Mouse (Mus musculus) erythroblast, embryonic 14.5 days (primary cell): Measurements from ENCODE around the gene Arl15. TPM values are rescaled to one million over a fixed set of nuclear protein-coding genes. Genes with fewer than 3 reads are reported as not detected.

ENCODE experiments used
- H3K27me3 ChIP-seq: 2 replicates; pipeline ENCODE4 v1.6.1; 2012; ENCODE audit warnings: inconsistent platforms; ENCODE audit not compliant: control insufficient read depth
- H3K36me3 ChIP-seq: 2 replicates; pipeline ENCODE4 v1.6.1; 2012; ENCODE audit warnings: mild to moderate bottlenecking, inconsistent platforms; ENCODE audit not compliant: control insufficient read depth
- H3K4me1 ChIP-seq: 2 replicates; pipeline ENCODE4 v1.6.1; 2012; ENCODE audit warnings: inconsistent platforms; ENCODE audit not compliant: control insufficient read depth
- H3K4me3 ChIP-seq: replicated peaks from 2 replicates; pipeline ENCODE3; 2012; ENCODE audit warnings: moderate library complexity, mild to moderate bottlenecking, inconsistent platforms
- H3K9me3 ChIP-seq: 2 replicates; pipeline ENCODE4 v1.6.1; 2012; ENCODE audit warnings: low read length, inconsistent platforms, mixed read lengths; ENCODE audit not compliant: control insufficient read depth
- GATA1 ChIP-seq: IDR thresholded peaks from 2 replicates; pipeline ENCODE4 v1.6.1; 2012; ENCODE audit warnings: low read length, inconsistent platforms, mixed read lengths
- TAL1 ChIP-seq: IDR thresholded peaks from 3 replicates; pipeline ENCODE4 v1.6.1; 2012; ENCODE audit warnings: low read length, inconsistent platforms, mixed read lengths
- polyA plus RNA-seq: library from polyadenylated mRNA; stranded (reverse); fragments of >175 nt; gene quantifications from 2 replicates; pipeline ENCODE4 v1.2.3, GENCODE M21; 2012

Gene Arl15
- polyA plus RNA-seq, 1 experiment = not detected

DNA sequence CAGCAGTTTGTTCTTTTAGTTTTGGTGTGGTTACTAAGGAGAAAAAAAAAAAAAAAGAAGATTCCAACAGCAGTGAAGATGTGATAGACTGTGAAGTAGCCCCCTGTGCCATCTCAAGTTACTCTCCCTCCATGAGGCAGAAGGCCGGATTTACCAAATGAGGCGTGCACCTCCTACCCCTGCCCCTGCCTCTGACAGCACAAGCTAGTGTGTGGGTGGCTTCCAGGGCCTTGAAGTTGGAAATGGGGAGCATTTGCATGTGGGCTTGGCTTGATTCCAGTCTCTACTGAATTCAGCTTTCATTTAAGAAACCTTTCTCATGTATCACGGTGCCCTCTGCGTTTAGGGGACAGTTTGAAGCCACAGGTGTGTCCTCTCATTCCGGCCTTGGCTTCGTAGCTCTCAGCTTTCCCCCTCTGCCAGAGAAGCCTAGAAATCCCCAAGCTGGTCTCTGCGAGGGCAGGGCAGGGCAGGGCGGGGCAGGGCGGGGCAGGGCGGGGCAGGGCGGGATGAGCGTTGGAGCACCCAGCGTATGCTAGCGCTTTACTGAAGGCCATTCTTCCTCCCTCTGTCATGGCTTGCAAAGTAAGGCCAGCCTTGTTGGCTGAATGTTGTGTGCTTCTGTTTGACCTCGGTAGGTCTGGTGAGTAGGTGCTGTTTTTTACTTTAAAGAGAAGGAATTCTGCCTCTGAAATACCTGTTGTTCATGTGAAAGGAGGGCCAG is 21.6 kb downstream of the Arl15 start:
- peaks cover 61% of the 10 kb centered on the region for H3K4me1 ChIP-seq
- no peaks in the 10 kb centered on the region for H3K9me3 ChIP-seq
- H3K27me3 ChIP-seq = no peaks in the 10 kb centered on the region
- H3K4me3 ChIP-seq = peak overlapping the region; percentile 42
- H3K36me3 ChIP-seq = peaks cover 9% of the 10 kb centered on the region
- TF ChIP-seq GATA1 = no peak
- no peak for TF ChIP-seq TAL1

DNA sequence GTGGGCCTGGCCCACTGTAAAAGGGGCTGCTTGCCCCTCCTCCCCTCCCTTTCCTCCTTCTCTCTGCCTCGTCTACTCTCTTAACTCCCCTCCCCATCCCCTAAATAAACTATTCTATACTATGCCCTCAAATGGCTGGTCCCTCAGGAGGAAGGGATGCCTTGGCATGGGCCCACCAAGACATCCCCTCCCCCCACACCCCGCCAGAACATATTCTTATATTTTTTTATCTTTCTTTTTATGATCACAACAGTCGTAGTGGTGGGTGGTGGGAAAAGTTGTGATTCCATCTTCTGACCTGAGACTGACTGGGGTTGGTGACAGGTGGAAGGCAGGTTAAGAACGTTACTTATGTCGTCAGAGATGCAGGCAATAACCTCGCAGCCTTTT is 22.1 kb downstream of the Arl15 start:
- no peaks in the 10 kb centered on the region for H3K27me3 ChIP-seq
- peak overlapping the region; percentile 42 for H3K4me3 ChIP-seq
- H3K36me3 ChIP-seq = peaks cover 9% of the 10 kb centered on the region
- H3K4me1 ChIP-seq = peaks cover 60% of the 10 kb centered on the region
- TF ChIP-seq GATA1 (no peak), TAL1 (no peak)
- H3K9me3 ChIP-seq = no peaks in the 10 kb centered on the region

DNA sequence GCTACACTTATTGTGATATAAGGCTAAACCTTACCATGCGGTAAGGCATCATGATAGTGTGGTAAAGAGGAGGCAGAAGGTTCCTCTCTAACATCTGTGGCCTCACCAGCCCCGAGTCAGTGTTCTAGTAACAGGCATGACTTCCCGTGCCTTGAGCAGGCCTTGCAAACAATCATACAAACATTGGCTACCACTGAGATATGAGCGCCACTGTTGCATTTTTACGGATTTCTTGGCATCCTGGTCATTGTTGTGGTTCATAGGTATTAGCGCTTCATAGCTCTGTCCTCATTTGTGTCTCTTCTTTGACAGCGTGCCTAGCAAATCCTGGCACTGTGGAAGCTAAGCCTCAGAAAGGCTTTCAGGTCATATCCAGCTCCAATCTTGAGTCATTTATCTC is 24.7 kb downstream of the Arl15 start:
- peaks cover 12% of the 10 kb centered on the region for H3K36me3 ChIP-seq
- peaks cover 48% of the 10 kb centered on the region for H3K4me1 ChIP-seq
- H3K27me3 ChIP-seq = no peaks in the 10 kb centered on the region
- H3K4me3 ChIP-seq = no peak overlapping the region
- TF ChIP-seq GATA1 (no peak), TAL1 (no peak)
- H3K9me3 ChIP-seq = no peaks in the 10 kb centered on the region

DNA sequence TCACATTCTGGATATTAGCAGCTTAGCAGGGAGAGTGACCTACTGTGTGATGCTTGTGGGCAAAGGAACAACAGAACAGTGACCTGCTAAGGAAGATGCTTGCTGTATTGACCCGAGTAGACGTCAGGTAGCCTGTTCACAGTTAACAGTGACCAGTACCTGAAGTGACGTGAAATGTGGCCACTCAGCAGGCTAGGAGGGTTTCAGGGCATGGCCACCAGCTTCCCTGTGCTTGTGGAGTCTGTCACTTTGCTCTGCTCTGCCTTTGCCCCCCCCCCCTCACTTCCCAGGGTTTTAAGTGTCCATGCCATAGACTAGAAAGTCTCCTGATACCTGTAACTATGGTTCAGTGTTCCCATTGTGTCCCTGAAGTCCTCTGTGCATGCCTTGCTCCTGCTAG is 25.9 kb downstream of the Arl15 start:
- TF ChIP-seq TAL1 (no peak), GATA1 (no peak)
- Histone ChIP-seq H3K4me3 (no peak overlapping the region), H3K9me3 (no peaks in the 10 kb centered on the region), H3K4me1 (peaks cover 37% of the 10 kb centered on the region), H3K27me3 (no peaks in the 10 kb centered on the region), H3K36me3 (peaks cover 11% of the 10 kb centered on the region)

DNA sequence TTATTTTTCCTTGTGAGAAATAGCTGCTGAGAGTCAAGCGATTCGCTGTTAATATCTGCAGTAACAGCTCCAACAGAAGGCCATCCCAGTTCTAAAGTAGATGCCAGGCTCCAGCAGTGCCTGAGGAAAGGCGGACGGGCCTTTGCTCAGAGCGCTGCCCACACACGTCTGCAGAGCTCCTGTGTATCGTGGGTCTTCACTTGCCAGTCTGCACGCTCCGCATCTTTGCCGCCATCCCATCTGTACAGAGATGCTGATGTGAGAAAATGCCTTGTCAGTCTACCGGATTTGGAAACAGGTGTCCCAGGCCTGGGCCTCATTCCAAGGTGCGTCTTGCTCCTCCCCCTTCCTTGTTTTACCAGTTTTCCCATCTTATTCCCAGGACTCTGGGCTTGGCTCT is 27.6 kb downstream of the Arl15 start:
- peaks cover 20% of the 10 kb centered on the region for H3K4me1 ChIP-seq
- no peaks in the 10 kb centered on the region for H3K9me3 ChIP-seq

DNA sequence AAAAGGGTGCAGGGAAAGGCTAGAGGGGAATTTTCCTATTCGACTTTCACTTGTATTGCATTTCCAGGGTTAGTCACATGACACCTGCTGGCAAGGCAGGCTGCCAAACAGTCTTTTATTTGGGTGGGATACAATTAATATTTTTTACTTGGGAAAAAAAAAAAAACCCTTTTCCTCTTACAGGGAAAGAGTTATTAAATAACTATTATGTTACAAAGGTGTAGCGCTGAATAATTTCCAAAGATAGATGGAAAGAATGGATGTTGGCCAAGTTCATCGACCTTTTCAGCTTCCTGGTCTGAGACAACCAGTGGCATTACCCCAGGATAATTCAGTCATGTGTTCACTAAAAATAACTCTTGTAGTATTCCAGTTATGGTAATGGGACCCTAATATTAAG is 29.7 kb downstream of the Arl15 start:
- Histone ChIP-seq H3K9me3 (no peaks in the 10 kb centered on the region), H3K36me3 (peaks cover 8% of the 10 kb centered on the region), H3K27me3 (no peaks in the 10 kb centered on the region), H3K4me3 (no peak overlapping the region), H3K4me1 (peaks cover 17% of the 10 kb centered on the region)
- TF ChIP-seq TAL1 (no peak), GATA1 (no peak)

More for the DNA sequence above, 27.6 kb downstream of the Arl15 start:
- Histone ChIP-seq H3K36me3 (peaks cover 12% of the 10 kb centered on the region), H3K4me3 (no peak overlapping the region), H3K27me3 (no peaks in the 10 kb centered on the region)
- TF ChIP-seq GATA1 (no peak), TAL1 (no peak)

DNA sequence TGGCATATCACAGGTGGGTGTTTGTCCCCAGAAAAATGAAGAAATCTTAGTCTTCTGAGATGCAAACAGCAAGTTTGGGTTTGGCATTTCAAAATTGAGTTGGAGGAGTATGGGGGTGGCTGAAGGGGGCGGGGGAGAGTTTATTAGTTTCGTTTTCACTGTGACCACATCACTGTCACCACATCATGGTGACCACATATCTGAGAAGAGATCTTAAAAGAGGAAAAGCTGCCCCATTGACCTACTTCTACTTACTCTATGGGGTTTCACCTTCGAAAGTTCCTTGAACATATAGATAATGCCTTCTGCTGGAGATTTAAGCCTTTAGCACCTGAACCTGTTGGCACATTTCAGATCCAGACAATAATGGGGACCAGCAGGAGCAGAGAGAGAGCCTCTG is 34.3 kb downstream of the Arl15 start:
- Histone ChIP-seq H3K27me3 (no peaks in the 10 kb centered on the region), H3K9me3 (no peaks in the 10 kb centered on the region), H3K4me1 (peaks cover 25% of the 10 kb centered on the region), H3K36me3 (peaks cover 5% of the 10 kb centered on the region), H3K4me3 (no peak overlapping the region)
- TF ChIP-seq GATA1 (no peak), TAL1 (no peak)

DNA sequence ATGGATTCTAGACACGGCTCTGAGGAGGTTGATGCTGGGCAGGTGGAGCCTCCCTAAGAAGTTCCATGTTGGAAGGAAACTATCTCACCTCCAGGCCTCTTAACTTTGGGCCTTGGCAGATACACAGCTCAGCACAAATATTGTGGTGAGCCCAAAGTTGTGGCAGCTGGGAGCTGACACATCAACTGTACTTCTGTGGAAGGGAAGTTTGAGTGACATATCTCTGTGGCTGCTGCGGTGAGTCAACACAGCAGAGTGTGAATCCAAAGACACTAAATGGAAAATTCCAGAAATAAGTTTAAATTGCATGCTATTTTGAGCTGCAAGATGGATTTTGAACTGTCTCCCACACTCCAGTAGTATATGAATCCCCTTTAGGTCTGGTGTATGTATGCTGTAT is 34.8 kb downstream of the Arl15 start:
- H3K4me1 ChIP-seq = peaks cover 27% of the 10 kb centered on the region
- no peaks in the 10 kb centered on the region for H3K9me3 ChIP-seq
- H3K27me3 ChIP-seq = no peaks in the 10 kb centered on the region
- no peak overlapping the region for H3K4me3 ChIP-seq
- peaks cover 5% of the 10 kb centered on the region for H3K36me3 ChIP-seq
- TF ChIP-seq GATA1 (no peak), TAL1 (no peak)

DNA sequence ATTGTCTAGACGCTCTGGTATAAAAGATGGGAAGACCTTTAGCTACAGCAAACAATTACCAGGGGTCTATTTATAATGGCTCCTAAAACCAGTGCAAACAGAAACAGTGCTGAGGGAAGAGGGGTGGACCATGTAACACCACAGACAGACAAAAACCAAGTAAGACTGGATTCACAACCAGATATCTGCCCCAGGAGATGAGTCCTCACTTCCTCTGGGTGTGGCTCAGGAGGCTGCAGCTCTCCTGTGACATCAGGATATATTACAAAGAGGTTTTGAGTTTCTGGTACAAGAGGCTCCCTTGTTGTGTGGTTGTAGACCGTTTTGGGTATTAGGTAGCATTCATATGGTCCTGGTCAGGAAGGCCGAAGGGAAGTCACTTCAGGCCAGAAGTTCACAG is 36.5 kb downstream of the Arl15 start:
- peaks cover 27% of the 10 kb centered on the region for H3K4me1 ChIP-seq
- peaks cover 2% of the 10 kb centered on the region for H3K36me3 ChIP-seq
- no peaks in the 10 kb centered on the region for H3K9me3 ChIP-seq
- no peak for TF ChIP-seq TAL1
- no peak for TF ChIP-seq GATA1
- no peak overlapping the region for H3K4me3 ChIP-seq
- no peaks in the 10 kb centered on the region for H3K27me3 ChIP-seq

DNA sequence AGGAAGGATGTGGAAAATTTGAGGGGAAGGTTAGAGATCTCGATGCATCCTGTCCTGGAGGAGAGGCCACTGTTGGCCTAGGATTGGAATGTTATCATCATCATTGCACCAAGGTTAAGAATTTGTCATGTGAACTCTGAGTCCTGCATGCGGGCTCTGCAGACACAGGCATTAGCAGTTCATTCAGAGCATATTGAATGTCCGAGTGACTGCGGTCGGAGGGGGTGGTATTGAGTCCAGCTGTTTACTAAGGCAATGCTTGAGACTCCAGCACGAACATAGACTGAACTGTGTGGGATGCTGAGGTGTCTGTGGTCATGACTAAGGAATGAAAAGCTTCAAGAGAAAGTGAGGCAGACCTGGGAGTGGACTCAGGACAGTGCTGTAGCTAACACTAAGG is 38.6 kb downstream of the Arl15 start:
- Histone ChIP-seq H3K4me1 (peaks cover 27% of the 10 kb centered on the region), H3K27me3 (no peaks in the 10 kb centered on the region), H3K9me3 (no peaks in the 10 kb centered on the region), H3K4me3 (no peak overlapping the region), H3K36me3 (no peaks in the 10 kb centered on the region)
- TF ChIP-seq TAL1 (no peak), GATA1 (no peak)
